Mouse (Mus musculus) heart, embryonic 14.5 days (tissue): ENCODE measurements around the gene Spata31d1a. TPM values are rescaled to one million over a fixed set of nuclear protein-coding genes. Genes with fewer than 3 reads are reported as not detected.
A peak's percentile ranks its signal among the peaks of the same experiment; 100 is the strongest.
"Not testable (repeated sequence)": the region's sequence is repeated elsewhere in the genome, so short reads cannot be mapped to it uniquely, and the experiment has no call there.

Source experiments
- ATAC-seq: fragments of 200-750 bp; cut with Nextera tagmentation; 2 replicates; pipeline ENCODE4 v1.8.0; 2017; ENCODE audit warnings: low read depth, moderate TSS enrichment; ENCODE audit not compliant: insufficient number of reproducible peaks, insufficient read depth, low FRiP score
- H3K27ac ChIP-seq, 2 experiments: fragments of 200-500 bp in 1 of 2; fragments of 300-500 bp in 1 of 2; sonication (generic) in 1 of 2; replicated peaks in 1 of 2; 2 replicates each; pipeline ENCODE4 v1.5.1; 2012 to 2014; ENCODE audit warnings: low read depth in 2 of 2, low read length in 2 of 2, control low read depth in 1 of 2, mild to moderate bottlenecking in 1 of 2, mixed read lengths in 1 of 2; ENCODE audit not compliant: control insufficient read depth in 1 of 2, insufficient read depth in 1 of 2
- H3K27me3 ChIP-seq: fragments of 300-500 bp; sonication (generic); 2 replicates; pipeline ENCODE4 v1.6.1; 2014; ENCODE audit warnings: mild to moderate bottlenecking, low read length, control low read depth; ENCODE audit not compliant: control insufficient read depth, insufficient read depth
- H3K36me3 ChIP-seq: fragments of 300-500 bp; sonication (generic); 2 replicates; pipeline ENCODE4 v1.6.1; 2014; ENCODE audit warnings: mild to moderate bottlenecking, control low read depth, low read length, mixed read lengths; ENCODE audit not compliant: control insufficient read depth, insufficient read depth
- H3K4me1 ChIP-seq, 2 experiments: fragments of 200-500 bp in 1 of 2; fragments of 300-500 bp in 1 of 2; sonication (generic) in 1 of 2; 2 replicates each; pipeline ENCODE4 v1.6.1; 2012 to 2014; ENCODE audit warnings: low read length in 2 of 2, control low read depth in 1 of 2, mixed read lengths in 1 of 2; ENCODE audit not compliant: control insufficient read depth in 2 of 2, insufficient read depth in 2 of 2
- H3K4me2 ChIP-seq: fragments of 300-500 bp; sonication (generic); 2 replicates; pipeline ENCODE4 v1.6.1; 2014; ENCODE audit warnings: mild to moderate bottlenecking, low read length
- H3K4me3 ChIP-seq, 2 experiments: fragments of 200-500 bp in 1 of 2; fragments of 300-500 bp in 1 of 2; sonication (generic) in 1 of 2; 2 replicates each; pipeline ENCODE4 v1.5.1; 2012 to 2014; ENCODE audit warnings: low read length in 2 of 2, mild to moderate bottlenecking in 2 of 2, control low read depth in 1 of 2, low read depth in 1 of 2, moderate library complexity in 1 of 2; ENCODE audit not compliant: control insufficient read depth in 1 of 2, insufficient read depth in 1 of 2
- H3K9ac ChIP-seq: fragments of 300-500 bp; sonication (generic); 2 replicates; pipeline ENCODE4 v1.6.1; 2014; ENCODE audit warnings: mild to moderate bottlenecking, low read length
- H3K9me3 ChIP-seq: fragments of 300-500 bp; sonication (generic); 2 replicates; pipeline ENCODE4 v1.6.1; 2016; ENCODE audit warnings: low read length, control low read depth; ENCODE audit not compliant: control insufficient read depth
- WGBS: fragments of 180-500 bp; shearing (Covaris S2); extraction: QIAGEN DNeasy Blood & Tissue Kit; methylation state at CpG from one replicate; pipeline ENCODE4 v1.1.7; 2014; 5-methylcytosine and 5-hydroxymethylcytosine counted together
- polyA plus RNA-seq: library from polyadenylated mRNA; unstranded; fragments of >200 nt; fragmentation: Nextera tagmentation; extraction: Ambion mirVana; gene quantifications from 2 replicates; pipeline ENCODE4 v1.2.1, GENCODE M21; 2014

The Spata31d1a gene
- polyA plus RNA-seq, 1 experiment from 2014 or later, result not detected

DNA sequence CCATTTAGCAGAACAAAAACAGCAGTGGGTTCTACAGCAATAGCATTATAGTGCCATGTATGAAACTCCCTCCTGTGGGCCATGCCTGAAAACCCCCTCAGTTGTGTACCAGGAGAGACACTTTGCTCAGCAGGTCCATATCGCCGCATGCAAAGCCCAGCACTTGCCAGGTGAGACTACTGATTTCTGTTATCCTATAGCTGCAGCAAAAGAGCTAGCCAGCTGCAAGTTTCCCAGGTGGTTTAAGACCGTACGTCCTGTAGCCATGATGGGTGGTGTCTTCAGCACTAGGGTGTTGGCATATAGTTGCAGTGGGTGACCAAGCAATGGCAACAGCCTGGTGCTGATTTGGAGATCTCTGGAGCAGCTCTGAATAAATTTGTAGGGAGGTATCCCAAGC lies 29.3 kb upstream of the Spata31d1a start:
- WGBS, result 82% methylated on average over 4 of the region's 4 CpGs
- no peak overlapping the region for H3K4me2 ChIP-seq
- ATAC-seq, result no peak

DNA sequence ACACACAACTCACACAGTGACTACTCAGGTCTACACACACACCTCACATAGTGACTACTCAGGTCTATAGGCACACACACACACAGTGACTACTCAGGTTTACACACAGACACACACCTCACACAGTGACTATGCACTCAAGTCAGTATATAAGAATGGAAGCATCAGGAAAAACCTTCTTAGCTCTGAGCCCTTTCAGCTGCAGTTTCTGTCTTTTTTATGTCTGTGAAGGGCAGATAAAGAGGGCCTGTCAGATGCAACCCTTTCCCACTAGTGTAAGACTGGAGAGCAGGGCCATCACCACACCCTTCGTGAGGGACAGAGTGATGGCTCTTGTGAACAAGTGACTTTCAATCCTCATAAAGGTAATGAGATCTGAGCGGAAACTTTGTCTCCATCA lies 28.3 kb upstream of the Spata31d1a start:
- H3K36me3 ChIP-seq, result no peaks in the 10 kb centered on the region
- H3K9ac ChIP-seq, result no peak overlapping the region
- ATAC-seq, result no peak
- no peaks in the 10 kb centered on the region for H3K9me3 ChIP-seq
- no peak overlapping the region for H3K4me3 ChIP-seq
- H3K27me3 ChIP-seq, result no peaks in the 10 kb centered on the region
- WGBS, result 88% methylated on average over 2 of the region's 2 CpGs
- peaks cover 0 to 5% of the 10 kb centered on the region in 2 experiments; a peak in 1 of 4 replicates for H3K4me1 ChIP-seq
- H3K27ac ChIP-seq, result no peak overlapping the region
- H3K4me2 ChIP-seq, result no peak overlapping the region

More for the DNA sequence above, 29.3 kb upstream of the Spata31d1a start:
- Histone ChIP-seq H3K27ac (no peak overlapping the region), H3K4me1 (peaks cover 0 to 5% of the 10 kb centered on the region in 2 experiments; a peak in 1 of 4 replicates), H3K4me3 (no peak overlapping the region), H3K9ac (no peak overlapping the region), H3K36me3 (no peaks in the 10 kb centered on the region), H3K9me3 (no peaks in the 10 kb centered on the region), H3K27me3 (no peaks in the 10 kb centered on the region)

DNA sequence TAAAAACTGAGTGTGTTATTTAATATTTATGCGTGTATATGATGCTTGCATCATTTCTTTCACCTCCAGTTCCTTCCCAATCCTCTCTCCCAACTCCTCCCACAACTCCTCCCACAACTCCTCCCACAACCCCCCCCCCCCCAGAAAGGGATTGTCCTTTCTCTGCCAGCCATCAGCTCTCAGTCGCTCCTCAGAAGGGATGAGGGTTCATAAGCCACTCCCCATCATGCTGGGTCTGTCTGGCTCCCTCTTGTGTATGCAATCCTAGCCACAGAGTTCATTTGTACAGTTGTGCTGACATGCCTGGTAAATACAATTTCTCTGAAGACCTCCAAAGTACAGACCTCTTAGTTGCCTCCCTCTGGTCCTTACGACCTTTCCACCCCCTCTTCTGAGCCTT lies 25.1 kb upstream of the Spata31d1a start:
- H3K36me3 ChIP-seq, result no peaks in the 10 kb centered on the region
- H3K27ac ChIP-seq, result no peak overlapping the region
- H3K4me3 ChIP-seq, result no peak overlapping the region
- no peak overlapping the region for H3K4me2 ChIP-seq
- H3K9ac ChIP-seq, result no peak overlapping the region
- no peaks in the 10 kb centered on the region for H3K27me3 ChIP-seq
- ATAC-seq, result no peak
- H3K4me1 ChIP-seq, result no peaks in the 10 kb centered on the region
- WGBS, result 23% methylated on average over 3 of the region's 3 CpGs
- no peaks in the 10 kb centered on the region for H3K9me3 ChIP-seq

DNA sequence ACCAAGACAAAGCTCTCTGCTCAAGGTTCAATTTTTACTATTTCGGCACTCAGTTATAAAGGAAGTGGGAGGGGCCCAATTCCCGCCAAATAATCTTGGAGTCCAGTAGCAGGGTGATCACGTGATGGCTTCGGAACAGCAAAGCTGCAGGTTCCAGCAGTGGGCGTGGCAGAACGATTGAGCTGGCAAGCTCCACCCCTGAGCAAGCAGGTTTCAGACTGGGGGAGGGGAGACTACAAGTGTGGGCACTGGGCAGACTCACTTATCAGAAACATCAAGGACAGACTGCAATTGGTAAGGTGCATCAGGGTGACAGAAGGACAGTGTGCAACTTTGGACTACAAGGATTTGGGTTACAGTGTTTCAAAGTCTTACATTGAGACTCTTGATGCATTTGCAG lies 24.2 kb upstream of the Spata31d1a start:
- H3K4me3 ChIP-seq, H3K27me3 ChIP-seq, ATAC-seq, H3K4me2 ChIP-seq, H3K9me3 ChIP-seq, H3K9ac ChIP-seq, H3K36me3 ChIP-seq, H3K4me1 ChIP-seq, H3K27ac ChIP-seq: not testable (repeated sequence)
- 38% methylated on average over 6 of the region's 6 CpGs for WGBS

DNA sequence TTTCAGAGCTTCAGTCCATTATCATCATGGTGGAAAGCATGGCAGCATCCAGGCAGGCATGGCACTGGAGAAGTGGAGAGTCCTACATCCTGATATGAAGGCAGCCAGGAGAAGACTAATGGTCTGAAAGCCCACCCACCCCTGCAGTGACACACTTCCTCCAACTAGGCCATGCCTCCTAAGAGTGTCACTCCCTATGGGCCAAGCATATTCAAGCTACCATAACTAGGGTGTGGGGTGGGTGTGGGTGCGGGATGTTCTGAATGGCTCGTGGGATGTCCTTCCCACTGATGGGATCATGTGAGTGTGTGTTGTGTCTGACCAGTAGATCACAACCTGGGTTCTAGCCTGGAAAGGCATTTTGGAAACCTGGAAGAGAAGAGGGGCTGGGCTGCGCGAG lies 23.8 kb upstream of the Spata31d1a start:
- Histone ChIP-seq H3K36me3 (no peaks in the 10 kb centered on the region), H3K4me1 (no peaks in the 10 kb centered on the region), H3K27ac (no peak overlapping the region), H3K4me2 (no peak overlapping the region), H3K27me3 (no peaks in the 10 kb centered on the region), H3K9ac (no peak overlapping the region), H3K9me3 (no peaks in the 10 kb centered on the region), H3K4me3 (no peak overlapping the region)
- ATAC-seq, result no peak
- WGBS, result 75% methylated on average over 2 of the region's 4 CpGs

DNA sequence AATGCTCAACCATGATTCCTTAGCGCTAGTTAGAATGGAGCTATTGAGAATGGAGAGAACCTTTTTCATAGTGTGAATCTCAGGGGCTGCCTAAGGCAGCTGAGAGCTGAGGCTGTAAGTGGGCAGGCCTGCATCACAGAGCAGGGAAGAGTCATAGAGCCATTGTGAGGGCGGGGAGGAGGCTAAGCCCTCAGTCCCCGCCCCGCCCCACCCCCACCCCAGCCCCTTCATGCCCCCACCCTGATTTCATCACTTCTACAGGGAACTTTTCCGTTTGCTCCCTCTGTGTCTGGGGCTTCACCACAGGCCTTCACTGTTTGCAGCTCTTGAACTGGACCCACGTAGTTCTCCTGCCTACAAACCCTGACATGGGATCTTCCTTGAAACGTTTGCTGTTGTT lies 21.5 kb upstream of the Spata31d1a start, which contains the start of gene Spata31d1d:
Gene Spata31d1d, minus strand, starts transcription at position 101 of the 400 bp plus-strand sequence.
- Histone ChIP-seq H3K27me3 (no peaks in the 10 kb centered on the region; the same call in 1 of the 2 replicates), H3K4me3 (no peak within 1 kb of the TSS), H3K36me3 (no peaks in the 10 kb centered on the region), H3K4me1 (peaks cover 0 to 3% of the 10 kb centered on the region in 2 experiments; a peak in 1 of 4 replicates), H3K4me2 (no peak within 1 kb of the TSS), H3K9ac (no peak within 1 kb of the TSS), H3K27ac (no peak within 1 kb of the TSS), H3K9me3 (no peaks in the 10 kb centered on the region)
- no peak for ATAC-seq
- WGBS, result 28% methylated on average over 7 of the region's 7 CpGs

DNA sequence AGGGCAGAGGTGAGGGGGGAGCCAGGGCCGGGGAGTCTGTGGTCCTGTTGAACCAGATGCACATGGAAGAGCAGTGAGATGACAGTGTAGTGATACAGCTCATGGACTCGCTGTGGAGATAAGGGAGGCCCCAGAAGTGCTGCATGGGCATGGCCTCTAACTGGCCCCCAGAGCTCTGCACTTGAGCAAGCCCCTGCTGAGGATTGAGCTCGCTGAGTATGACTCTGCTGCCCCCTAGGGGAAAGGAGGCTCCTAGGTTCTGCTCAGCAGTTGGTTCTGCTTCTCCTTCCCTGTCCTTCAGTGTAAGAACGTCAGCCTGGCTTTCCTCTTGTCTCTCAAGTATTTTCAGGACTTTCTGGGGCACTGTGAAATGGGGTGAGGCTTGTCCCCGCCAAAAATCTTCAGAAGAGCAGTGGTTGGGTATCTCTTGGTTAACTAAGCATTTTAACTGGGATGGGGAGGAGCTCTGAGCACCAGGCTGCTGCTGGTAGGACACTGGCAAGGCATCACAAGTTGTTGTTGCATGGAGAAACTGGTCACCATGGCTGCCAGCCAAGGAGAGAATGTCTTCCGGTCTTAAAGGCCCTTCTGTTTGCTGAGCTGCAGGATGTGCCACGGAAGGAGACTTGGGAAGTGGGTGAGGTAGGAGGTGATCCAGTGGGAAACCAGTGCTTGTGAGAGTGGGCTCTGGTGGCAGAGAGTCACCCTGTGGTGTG lies 18.4 kb upstream of the Spata31d1a start:
- no peak overlapping the region for H3K27ac ChIP-seq
- H3K9ac ChIP-seq, result no peak overlapping the region
- no peaks in the 10 kb centered on the region for H3K9me3 ChIP-seq
- peak; percentile 62; the same call in 1 of the 2 replicates for ATAC-seq
- no peak overlapping the region for H3K4me3 ChIP-seq
- H3K4me2 ChIP-seq, result no peak overlapping the region
- peaks cover 4 to 7% of the 10 kb centered on the region in 2 experiments; a peak in 2 of 4 replicates for H3K4me1 ChIP-seq
- H3K36me3 ChIP-seq, result no peaks in the 10 kb centered on the region
- H3K27me3 ChIP-seq, result no peaks in the 10 kb centered on the region; the same call in none of the 2 replicates
- 13% methylated on average over 7 of the region's 7 CpGs for WGBS
